Mouse (Mus musculus): ENCODE measurements around the gene Lgals3bp. TPM values are rescaled to one million over a fixed set of nuclear protein-coding genes. Genes with fewer than 3 reads are reported as not detected.
"Not testable (repeated sequence)": the region's sequence is repeated elsewhere in the genome, so short reads cannot be mapped to it uniquely, and the experiment has no call there.

Gene Lgals3bp
- polyA plus RNA-seq, 1 experiment from 2014 or later = 1.4 TPM

- no peaks in the 10 kb centered on the region for H3K36me3 ChIP-seq
- no peaks in the 10 kb centered on the region for H3K27me3 ChIP-seq
- no peak overlapping the region for H3K4me3 ChIP-seq
- 94% methylated on average over 26 of the region's 26 CpGs for WGBS
- no peaks in the 10 kb centered on the region; the same call in 1 of the 2 replicates for H3K9me3 ChIP-seq
- H3K9ac ChIP-seq = no peak overlapping the region
- ATAC-seq (ENCODE audit: insufficient number of reproducible peaks, insufficient read depth, low FRiP score, low TSS enrichment) = no peak
- H3K27ac ChIP-seq = no peak overlapping the region
- H3K4me2 ChIP-seq (replicated peaks) = no peak overlapping the region
- peaks cover 26% of the 10 kb centered on the region; the same call in 1 of the 2 replicates for H3K4me1 ChIP-seq
Observed at GRCm38 (mm10) chr11:118397806-118398530, 3.9 kb downstream of the Lgals3bp start.

GRCm38 (mm10) chr11:118394538-118394937 is 7.4 kb downstream of the Lgals3bp start:
- WGBS = 56% methylated on average over 6 of the region's 6 CpGs
- H3K36me3 ChIP-seq = no peaks in the 10 kb centered on the region
- no peak for ATAC-seq (ENCODE audit: insufficient number of reproducible peaks, insufficient read depth, low FRiP score, low TSS enrichment)
- H3K27ac ChIP-seq = 0 out of 2 replicates have a peak overlapping the region, but pooled peaks have one; percentile 23
- no peak overlapping the region for H3K4me3 ChIP-seq
- no peak overlapping the region for H3K9ac ChIP-seq
- H3K9me3 ChIP-seq = no peaks in the 10 kb centered on the region; the same call in 1 of the 2 replicates
- H3K27me3 ChIP-seq = no peaks in the 10 kb centered on the region
- H3K4me2 ChIP-seq (replicated peaks) = no peak overlapping the region
- 0 out of 2 replicates have a peak, but pooled peaks cover 5% of the 10 kb centered on the region for H3K4me1 ChIP-seq

DNA sequence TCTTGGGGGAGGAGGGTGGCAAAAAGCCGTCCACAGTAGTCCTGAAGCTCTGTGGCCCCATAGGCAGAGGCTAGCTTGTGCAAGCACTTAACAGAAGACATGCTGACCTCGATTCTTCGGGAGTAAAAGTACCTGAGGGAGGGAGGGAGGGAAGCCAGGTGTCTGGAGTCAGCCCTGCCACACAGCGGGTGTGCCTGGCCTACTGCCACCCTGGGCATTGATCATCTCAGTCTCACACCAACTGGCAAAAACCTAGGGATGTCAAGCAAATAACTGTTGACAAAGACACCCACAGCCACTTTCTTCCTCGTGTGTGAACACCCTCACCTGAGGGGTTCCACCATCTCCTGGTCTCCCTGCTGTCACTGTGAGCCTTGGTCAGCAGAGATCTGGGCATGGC is 7.9 kb downstream of the Lgals3bp start:
- ATAC-seq (ENCODE audit: insufficient number of reproducible peaks, insufficient read depth, low FRiP score, low TSS enrichment) = no peak
- WGBS = 73% methylated on average over 3 of the region's 5 CpGs
- Histone ChIP-seq H3K36me3 (no peaks in the 10 kb centered on the region), H3K27me3 (no peaks in the 10 kb centered on the region), H3K4me1 (0 out of 2 replicates have a peak, but pooled peaks cover 5% of the 10 kb centered on the region), H3K4me2 (replicated peaks) (no peak overlapping the region), H3K9me3 (no peaks in the 10 kb centered on the region; the same call in 1 of the 2 replicates), H3K27ac (no peak overlapping the region), H3K4me3 (no peak overlapping the region), H3K9ac (no peak overlapping the region)

GRCm38 (mm10) chr11:118387816-118388215 is 14.1 kb downstream of the Lgals3bp start:
- not testable (repeated sequence) for H3K36me3 ChIP-seq; H3K4me3 ChIP-seq; H3K4me2 ChIP-seq (replicated peaks); H3K4me1 ChIP-seq; H3K27ac ChIP-seq; ATAC-seq (ENCODE audit: insufficient number of reproducible peaks, insufficient read depth, low FRiP score, low TSS enrichment); H3K9me3 ChIP-seq; H3K9ac ChIP-seq; H3K27me3 ChIP-seq
- whole genome bisulfite sequencing = 92% methylated on average over 13 of the region's 13 CpGs

DNA sequence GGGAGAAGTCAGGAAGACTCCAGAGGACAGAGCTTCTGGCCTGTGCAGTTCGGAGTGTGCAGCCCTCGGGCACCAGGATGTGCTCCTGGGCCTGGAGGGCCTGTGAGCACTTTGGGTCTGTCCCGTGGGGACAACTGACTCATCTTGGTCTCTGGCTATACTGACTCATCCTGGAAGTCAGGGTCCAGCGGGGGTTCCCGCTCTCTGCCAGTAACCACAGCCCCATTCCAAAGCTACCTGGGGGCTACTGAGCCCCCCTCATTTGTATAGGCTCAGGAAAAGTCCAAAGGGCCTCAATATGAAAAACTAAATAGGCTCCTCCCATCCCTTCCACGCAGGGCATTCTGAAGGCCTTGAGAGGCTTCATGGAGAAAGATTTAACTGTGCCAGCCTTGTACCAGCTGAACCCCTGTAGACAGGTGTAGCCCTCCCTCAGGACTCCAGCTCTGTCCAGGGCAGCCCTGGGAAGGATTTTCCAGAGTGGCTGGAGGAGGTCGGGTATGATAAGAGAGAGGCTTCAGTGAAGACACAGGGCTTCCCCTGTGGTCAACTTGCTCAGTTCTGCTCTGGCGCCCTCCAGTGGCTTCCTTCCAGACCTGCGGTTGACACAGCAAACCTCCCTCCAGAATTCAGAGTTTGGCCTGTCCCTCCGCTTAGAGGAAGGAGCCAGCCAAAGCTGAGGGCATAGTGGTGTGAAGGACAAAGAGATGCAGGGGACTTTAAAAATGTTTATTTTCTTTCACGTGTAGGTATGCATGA is 22.5 kb downstream of the Lgals3bp start:
- peak; percentile 71 for ATAC-seq (ENCODE audit: insufficient number of reproducible peaks, insufficient read depth, low FRiP score, low TSS enrichment)
- H3K4me2 ChIP-seq (replicated peaks) = no peak overlapping the region
- H3K9me3 ChIP-seq = no peaks in the 10 kb centered on the region
- no peak overlapping the region for H3K9ac ChIP-seq
- no peaks in the 10 kb centered on the region for H3K27me3 ChIP-seq
- H3K4me3 ChIP-seq = no peak overlapping the region
- no peaks in the 10 kb centered on the region for H3K36me3 ChIP-seq
- peaks cover 18% of the 10 kb centered on the region for H3K4me1 ChIP-seq
- 37% methylated on average over 11 of the region's 11 CpGs for WGBS
- H3K27ac ChIP-seq = peak overlapping the region; percentile 24

DNA sequence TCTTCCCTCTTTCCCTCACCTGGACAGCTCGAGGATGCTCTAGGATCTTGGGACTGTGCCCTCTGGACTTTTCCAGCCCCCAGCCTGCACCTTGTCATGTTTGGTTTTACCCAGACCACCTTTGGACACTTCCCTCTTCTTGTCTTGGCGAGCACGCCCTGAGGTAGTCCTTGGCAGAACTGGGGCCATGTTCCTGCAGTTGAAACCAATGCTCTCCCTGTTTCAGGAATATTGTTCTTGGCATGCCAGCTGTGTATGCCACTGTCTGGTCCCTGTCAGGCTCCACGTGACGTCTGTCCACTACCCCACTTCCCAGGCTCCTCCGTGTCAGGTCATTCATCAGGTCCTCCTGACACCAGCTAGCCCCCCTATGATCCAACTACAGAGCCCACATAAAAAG is 23.2 kb downstream of the Lgals3bp start:
- Histone ChIP-seq H3K9me3 (no peaks in the 10 kb centered on the region), H3K36me3 (no peaks in the 10 kb centered on the region), H3K4me2 (replicated peaks) (no peak overlapping the region), H3K27me3 (no peaks in the 10 kb centered on the region), H3K9ac (no peak overlapping the region), H3K4me3 (no peak overlapping the region), H3K4me1 (peaks cover 21% of the 10 kb centered on the region), H3K27ac (no peak overlapping the region)
- ATAC-seq (ENCODE audit: insufficient number of reproducible peaks, insufficient read depth, low FRiP score, low TSS enrichment) = no peak
- WGBS = 82% methylated on average over 6 of the region's 6 CpGs

GRCm38 (mm10) chr11:118376323-118376722 is 25.6 kb downstream of the Lgals3bp start:
- H3K4me3 ChIP-seq; ATAC-seq (ENCODE audit: insufficient number of reproducible peaks, insufficient read depth, low FRiP score, low TSS enrichment); H3K27ac ChIP-seq; H3K27me3 ChIP-seq; H3K9me3 ChIP-seq; H3K9ac ChIP-seq; H3K36me3 ChIP-seq; H3K4me2 ChIP-seq (replicated peaks): not testable (repeated sequence)
- H3K4me1 ChIP-seq = peaks cover 36% of the 10 kb centered on the region

DNA sequence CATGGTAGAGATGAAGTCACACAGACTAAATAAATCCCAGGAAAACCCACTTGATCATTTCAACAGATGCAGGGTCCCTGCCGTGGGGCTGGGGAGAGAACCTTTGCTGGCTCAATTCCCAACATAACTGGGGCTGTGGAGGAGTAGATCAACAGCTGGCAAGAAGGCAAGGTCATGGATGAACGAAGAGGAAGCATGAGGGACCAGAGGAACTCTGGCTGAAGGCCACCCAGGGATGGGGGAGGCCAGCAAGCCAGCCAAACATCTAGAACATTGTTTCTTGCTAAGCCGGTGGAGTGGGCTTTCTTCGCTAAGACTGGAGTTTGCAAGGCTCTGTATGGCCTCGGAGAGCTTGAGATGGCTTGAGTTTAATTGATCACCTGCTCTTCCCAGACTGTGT is 26.0 kb downstream of the Lgals3bp start:
- H3K27ac ChIP-seq = no peak overlapping the region
- no peaks in the 10 kb centered on the region for H3K27me3 ChIP-seq
- ATAC-seq (ENCODE audit: insufficient number of reproducible peaks, insufficient read depth, low FRiP score, low TSS enrichment) = no peak
- peaks cover 37% of the 10 kb centered on the region for H3K4me1 ChIP-seq
- no peak overlapping the region for H3K4me2 ChIP-seq (replicated peaks)
- H3K9ac ChIP-seq = no peak overlapping the region
- H3K4me3 ChIP-seq = no peak overlapping the region
- H3K9me3 ChIP-seq = no peaks in the 10 kb centered on the region
- no peaks in the 10 kb centered on the region for H3K36me3 ChIP-seq
- 72% methylated on average over 5 of the region's 5 CpGs for WGBS

- H3K9ac ChIP-seq = no peak overlapping the region
- ATAC-seq (ENCODE audit: insufficient number of reproducible peaks, insufficient read depth, low FRiP score, low TSS enrichment) = no peak
- no peak overlapping the region for H3K4me3 ChIP-seq
- 69% methylated on average over 8 of the region's 8 CpGs for WGBS
- H3K9me3 ChIP-seq = no peaks in the 10 kb centered on the region
- H3K4me1 ChIP-seq = peaks cover 37% of the 10 kb centered on the region
- H3K4me2 ChIP-seq (replicated peaks) = no peak overlapping the region
- no peaks in the 10 kb centered on the region for H3K27me3 ChIP-seq
- H3K27ac ChIP-seq = no peak overlapping the region
- no peaks in the 10 kb centered on the region for H3K36me3 ChIP-seq
Observed at GRCm38 (mm10) chr11:118375461-118375860, 26.4 kb downstream of the Lgals3bp start.

DNA sequence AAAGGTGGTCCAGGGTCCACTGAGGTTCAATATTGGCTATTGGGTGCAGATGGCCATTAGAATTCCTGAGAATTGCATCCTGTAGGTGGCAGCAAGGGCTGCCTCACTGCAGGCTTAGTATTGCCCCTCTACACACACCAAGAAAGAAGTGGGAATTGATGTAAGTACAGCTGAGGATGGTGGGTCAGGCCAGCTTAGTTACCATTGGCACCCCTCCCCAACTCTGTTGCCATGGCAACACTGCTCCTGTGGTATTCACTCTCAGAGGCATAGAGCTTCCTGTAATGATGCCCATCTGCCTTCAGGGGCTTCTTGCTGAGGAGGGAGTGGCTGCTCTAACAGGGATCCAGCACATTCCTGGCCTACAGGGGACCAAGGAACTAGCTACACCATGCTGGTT is 26.9 kb downstream of the Lgals3bp start:
- no peak overlapping the region for H3K27ac ChIP-seq
- no peaks in the 10 kb centered on the region for H3K9me3 ChIP-seq
- no peaks in the 10 kb centered on the region for H3K27me3 ChIP-seq
- ATAC-seq (ENCODE audit: insufficient number of reproducible peaks, insufficient read depth, low FRiP score, low TSS enrichment) = no peak
- H3K4me3 ChIP-seq = no peak overlapping the region
- H3K9ac ChIP-seq = no peak overlapping the region
- H3K36me3 ChIP-seq = no peaks in the 10 kb centered on the region
- peaks cover 37% of the 10 kb centered on the region for H3K4me1 ChIP-seq
- no peak overlapping the region for H3K4me2 ChIP-seq (replicated peaks)

DNA sequence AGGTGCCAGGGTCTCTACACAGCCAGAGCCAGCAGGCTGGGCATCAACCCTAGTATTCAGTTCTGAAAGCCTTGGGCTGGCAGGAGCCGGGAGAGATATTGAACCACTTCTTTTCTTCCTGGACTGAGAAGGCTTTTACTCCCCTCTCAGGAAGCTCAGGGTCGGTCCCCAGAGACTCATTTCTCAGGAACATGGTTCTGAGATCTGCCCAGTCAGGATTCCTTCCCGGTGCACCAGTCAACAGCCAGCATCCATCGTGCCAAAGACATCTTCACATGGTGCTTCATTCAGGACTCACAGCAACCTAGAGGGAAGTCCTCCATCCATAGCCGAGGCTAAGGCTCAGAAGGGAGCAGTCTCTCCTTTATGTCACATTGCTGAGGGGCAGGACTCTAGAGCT is 27.4 kb downstream of the Lgals3bp start:
- no peaks in the 10 kb centered on the region for H3K9me3 ChIP-seq
- no peak for ATAC-seq (ENCODE audit: insufficient number of reproducible peaks, insufficient read depth, low FRiP score, low TSS enrichment)
- no peaks in the 10 kb centered on the region for H3K36me3 ChIP-seq
- H3K27me3 ChIP-seq = no peaks in the 10 kb centered on the region
- H3K27ac ChIP-seq = no peak overlapping the region
- 58% methylated on average over 5 of the region's 5 CpGs for WGBS
- no peak overlapping the region for H3K4me3 ChIP-seq
- H3K4me1 ChIP-seq = peaks cover 32% of the 10 kb centered on the region
- H3K9ac ChIP-seq = no peak overlapping the region
- no peak overlapping the region for H3K4me2 ChIP-seq (replicated peaks)

DNA sequence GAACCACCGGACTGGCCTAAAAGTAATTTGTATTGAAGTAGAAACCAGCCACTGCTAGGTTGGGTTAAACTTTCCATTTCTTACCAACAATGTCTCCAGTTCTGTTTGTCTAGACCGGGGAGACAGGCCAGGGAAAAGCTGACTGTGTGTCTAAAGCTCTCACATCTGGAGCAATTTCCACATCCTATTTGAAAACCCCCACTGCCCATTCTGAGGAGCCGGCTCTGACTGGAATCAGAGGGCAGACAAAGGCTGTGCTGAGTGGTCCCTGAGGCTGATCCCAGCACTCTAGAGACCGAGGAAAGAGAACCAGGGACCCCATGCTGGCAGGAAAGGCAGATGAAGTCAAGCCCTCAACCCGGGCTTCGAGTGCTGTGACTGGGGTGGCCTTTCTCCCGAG is 29.3 kb downstream of the Lgals3bp start:
- no peaks in the 10 kb centered on the region for H3K36me3 ChIP-seq
- 38% methylated on average over 7 of the region's 7 CpGs for WGBS
- no peak overlapping the region for H3K4me3 ChIP-seq
- H3K9me3 ChIP-seq = no peaks in the 10 kb centered on the region
- ATAC-seq (ENCODE audit: insufficient number of reproducible peaks, insufficient read depth, low FRiP score, low TSS enrichment) = no peak
- no peak overlapping the region for H3K9ac ChIP-seq
- peaks cover 26% of the 10 kb centered on the region for H3K4me1 ChIP-seq
- H3K4me2 ChIP-seq (replicated peaks) = no peak overlapping the region
- no peaks in the 10 kb centered on the region for H3K27me3 ChIP-seq
- 0 out of 2 replicates have a peak overlapping the region, but pooled peaks have one; percentile 36 for H3K27ac ChIP-seq
